11 mouse cellular contexts compared by ENCODE assay signal in genomic region chr8:11592296-11592695, GRCm38 (mm10). TPM values are rescaled to one million over a fixed set of nuclear protein-coding genes. Genes with fewer than 3 reads are reported as not detected.
DNase-seq lines count a peak whose midpoint lies in the region; ATAC-seq lines count a peak whose summit lies in the region.
"Had no signal": no experiment of that assay in that cellular context is flagged by ENCODE, and none has a peak within 500 bp of the region (broad histone marks: within the 10 kb centered on the region; RNA-seq: fewer than 3 reads in every experiment).

No protein-coding gene starts in this region.

- no peak overlapping the region for H3K4me2 ChIP-seq in forebrain, embryonic 11.5 days (ENCODE audit: low read depth, low read length, severe bottlenecking)
- H3K4me2 ChIP-seq: hindbrain, embryonic 15.5 days had no signal

- no peaks in the 10 kb centered on the region for H3K9me3 ChIP-seq in forebrain, embryonic 11.5 days (ENCODE audit: control insufficient read depth, low read length)
- H3K9me3 ChIP-seq: hindbrain, embryonic 15.5 days had no signal

- H3K36me3 ChIP-seq in forebrain, embryonic 11.5 days (ENCODE audit: control insufficient read depth, insufficient read depth, low read length) = no peaks in the 10 kb centered on the region
- H3K36me3 ChIP-seq: hindbrain, embryonic 15.5 days had no signal

- WGBS in forebrain, embryonic 11.5 days = 46% methylated on average over 13 of the region's 13 CpGs

- DNase-seq in ovary, adult 18-20 months (ENCODE audit: low spot score) = peak; percentile 44
- DNase-seq in ovary, postnatal 14 days (ENCODE audit: low spot score) = no peak
- peak; percentile 45 for DNase-seq in adrenal gland, adult 8-10 months
- DNase-seq in retina, embryonic 14.5 days (ENCODE audit: low spot score) = peak; percentile 24
- no peak for DNase-seq in forebrain, embryonic 11.5 days (ENCODE audit: low spot score)
- DNase-seq in cerebellum, adult 9-10 months = no peak
- DNase-seq in gastrocnemius, adult 18-20 months (ENCODE audit: low spot score) = no peak
- DNase-seq: cerebellum, postnatal 25 days had no signal

- no peak overlapping the region for H3K4me3 ChIP-seq in forebrain, embryonic 11.5 days (ENCODE audit: low read depth, low read length)
- H3K4me3 ChIP-seq: hindbrain, embryonic 15.5 days had no signal

- no peaks in the 10 kb centered on the region for H3K4me1 ChIP-seq in forebrain, embryonic 11.5 days (replicated peaks; ENCODE audit: control insufficient read depth, insufficient read depth, low read length)
- H3K4me1 ChIP-seq: hindbrain, embryonic 15.5 days had no signal

- H3K27me3 ChIP-seq in forebrain, embryonic 11.5 days (ENCODE audit: control insufficient read depth, insufficient read depth, low read length) = no peaks in the 10 kb centered on the region
- H3K27me3 ChIP-seq: hindbrain, embryonic 15.5 days had no signal

- no peak overlapping the region for H3K9ac ChIP-seq in forebrain, embryonic 11.5 days (ENCODE audit: low read length)
- H3K9ac ChIP-seq: hindbrain, embryonic 15.5 days had no signal

- peak; percentile 98 for ATAC-seq in granulocyte monocyte progenitor cell, adult 5-6 weeks (replicated peaks; ENCODE audit: poor library complexity, severe bottlenecking)
- ATAC-seq in forebrain, embryonic 11.5 days (replicated peaks; ENCODE audit: low FRiP score) = no peak
- ATAC-seq: lung, postnatal 0 days had no signal

- no peak overlapping the region for H3K27ac ChIP-seq in forebrain, embryonic 11.5 days (ENCODE audit: low read depth, low read length)
- H3K27ac ChIP-seq: hindbrain, embryonic 15.5 days had no signal

RNA-seq across cellular contexts. Expression of gene Ing1, which starts 36.9 kb away (rescaled TPM):
- 10 to 100 TPM; 34.0 to 42.5 (median 36.9) TPM for total RNA-seq in adrenal gland, adult 8-10 months (2022)
- total RNA-seq in granulocyte monocyte progenitor cell, adult 5-6 weeks (2014; fragmentation: Nextera tagmentation) = 33.8 and 43.3 TPM in 2 replicates
- 40.8 and 49.2 TPM in 2 replicates for total RNA-seq in granulocyte monocyte progenitor cell, adult 5-6 weeks (2017)
- 42.9 and 46.8 TPM in 2 replicates for polyA plus RNA-seq in forebrain, embryonic 11.5 days (2014; fragmentation: Nextera tagmentation; extraction: Ambion mirVana)
- total RNA-seq in gastrocnemius, adult 18-20 months (2021) = 10 to 100 TPM; 11.6 to 14.4 TPM

RNA-seq across cellular contexts. Expression of gene Cars2, which starts 41.7 kb away (rescaled TPM):
- total RNA-seq in adrenal gland, adult 8-10 months (2022) = 10 to 100 TPM; 35.8 to 54.6 (median 38.9) TPM
- total RNA-seq in granulocyte monocyte progenitor cell, adult 5-6 weeks (2014; fragmentation: Nextera tagmentation) = 51.9 and 58.5 TPM in 2 replicates
- total RNA-seq in granulocyte monocyte progenitor cell, adult 5-6 weeks (2017) = 38.4 and 39.0 TPM in 2 replicates
- polyA plus RNA-seq in forebrain, embryonic 11.5 days (2014; fragmentation: Nextera tagmentation; extraction: Ambion mirVana) = 19.9 and 21.6 TPM in 2 replicates
- total RNA-seq in gastrocnemius, adult 18-20 months (2021) = 10 to 100 TPM; 13.6 to 15.4 TPM

RNA-seq across cellular contexts. Expression of gene Ankrd10, which starts 43.3 kb away (rescaled TPM):
- total RNA-seq in adrenal gland, adult 8-10 months (2022) = 10 to 100 TPM; 50.9 to 93.7 (median 66.6) TPM
- total RNA-seq in granulocyte monocyte progenitor cell, adult 5-6 weeks (2014; fragmentation: Nextera tagmentation) = 100 and 126 TPM in 2 replicates
- total RNA-seq in granulocyte monocyte progenitor cell, adult 5-6 weeks (2017) = 64.6 and 66.0 TPM in 2 replicates
- polyA plus RNA-seq in forebrain, embryonic 11.5 days (2014; fragmentation: Nextera tagmentation; extraction: Ambion mirVana) = 133 and 143 TPM in 2 replicates
- 10 to 100 TPM; 11.1 to 11.9 TPM for total RNA-seq in gastrocnemius, adult 18-20 months (2021)

Comparison
In these comparisons a context has a peak if more than half of its experiments do, and no peak if none do; other contexts are left out.
1. DNase-seq: peak in ovary, adult 18-20 months (single experiment), adrenal gland, adult 8-10 months (single experiment) and retina, embryonic 14.5 days (single experiment); none in ovary, postnatal 14 days (single experiment), forebrain, embryonic 11.5 days (single experiment), cerebellum, adult 9-10 months (single experiment) and gastrocnemius, adult 18-20 months (single experiment).
2. RNA of gene Ankrd10, which starts 43.3 kb away (total RNA-seq): 64.6 to 126 TPM in granulocyte monocyte progenitor cell, adult 5-6 weeks and 50.9 to 93.7 TPM in adrenal gland, adult 8-10 months; 11.1 to 11.9 TPM in gastrocnemius, adult 18-20 months; every median in the first group is over 4 times any median in the second.